Mouse (Mus musculus): Measurements from ENCODE around the gene Ccdc87.
"Not testable (repeated sequence)": the region's sequence is repeated elsewhere in the genome, so short reads cannot be mapped to it uniquely, and the experiment has no call there.

Ccdc87 gene

DNA sequence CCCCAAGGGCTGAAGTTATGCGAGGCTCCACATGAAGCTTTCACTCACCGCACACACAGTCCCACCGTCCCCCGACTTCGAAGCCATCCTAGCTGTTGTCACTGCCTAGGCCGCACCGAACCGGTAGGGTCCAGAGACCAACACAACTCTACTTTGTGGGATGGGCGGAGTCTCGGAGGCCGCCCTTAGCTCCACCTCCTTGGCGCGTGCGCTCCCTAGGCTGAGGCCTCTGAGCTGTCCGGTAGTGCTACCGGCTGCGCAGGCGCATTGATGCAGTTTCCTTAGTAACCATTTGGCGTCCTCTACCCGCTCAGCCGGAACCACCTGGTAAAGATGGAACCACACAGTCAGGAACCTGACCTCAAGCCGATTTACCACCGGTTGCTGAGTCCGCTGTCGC is at the start of gene Ccdc87, which contains the start of gene Ccs:
TSS of gene Ccdc87 (plus strand) at position 218 of the 400 bp plus-strand sequence.
TSS of gene Ccs (minus strand) at position 184 of the 400 bp plus-strand sequence.
- DNase-seq (ENCODE audit: low read depth, low spot score), result peak; percentile 91

DNA sequence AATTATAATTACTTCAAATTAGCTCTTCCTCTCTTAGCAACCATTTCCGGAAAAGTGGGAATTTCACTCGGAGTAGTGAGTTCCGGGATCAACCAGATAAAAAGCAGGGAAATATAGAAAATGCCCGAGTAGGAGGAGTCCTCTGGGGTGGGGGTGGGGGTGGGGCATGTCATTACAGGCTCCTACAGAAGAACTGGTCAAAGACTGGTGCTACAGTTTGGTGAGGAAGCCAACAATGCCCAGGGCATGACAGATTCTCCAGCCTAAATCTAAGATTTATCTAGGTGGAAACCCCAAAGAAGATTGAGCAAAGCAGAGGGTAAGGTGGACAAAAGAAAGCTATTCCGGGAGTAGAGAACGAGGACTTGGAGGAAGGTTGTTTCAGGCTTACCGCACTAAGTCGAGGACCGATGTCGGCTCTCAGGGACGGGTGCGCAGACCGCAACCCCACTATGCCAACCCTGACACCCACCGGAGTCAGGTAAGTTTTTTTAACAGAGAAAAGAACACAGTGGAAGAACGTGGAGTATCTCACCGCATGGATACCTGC is 45.8 kb upstream of the Ccdc87 start:
- no peak for DNase-seq (ENCODE audit: low read depth, low spot score)

DNA sequence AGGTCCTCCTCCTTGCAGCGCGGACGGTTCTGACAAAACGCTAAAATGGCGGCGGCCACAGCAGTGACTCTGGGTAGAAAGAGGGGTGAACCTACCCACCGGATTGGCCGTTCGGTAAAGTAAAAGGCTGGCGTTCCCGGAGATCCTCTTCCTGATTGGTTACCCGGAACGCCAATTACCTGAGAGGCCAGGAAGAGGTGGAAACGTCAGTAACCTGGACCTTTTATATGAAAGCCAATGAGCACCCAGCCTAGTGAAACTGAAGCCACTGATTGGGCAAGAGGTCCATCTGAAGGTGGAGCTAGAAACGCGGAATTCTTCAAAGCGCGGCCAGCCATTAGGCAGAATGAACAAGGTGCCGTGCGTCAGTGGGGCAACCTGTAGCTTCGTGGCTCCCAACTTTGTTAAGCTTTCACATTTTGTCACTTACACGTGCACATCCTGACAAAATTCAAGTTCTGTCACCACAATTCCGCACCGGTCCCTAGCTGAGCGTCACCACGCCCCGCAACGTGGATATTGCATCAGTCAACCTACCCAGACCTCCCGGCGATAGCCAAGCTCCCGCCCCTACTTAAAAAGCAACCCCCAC is 45.2 kb upstream of the Ccdc87 start, which contains the start of gene Rbm4:
TSS of gene Rbm4 (minus strand) at position 71 of the 592 bp plus-strand sequence.
- peak; percentile 99 for DNase-seq (ENCODE audit: low read depth, low spot score)

DNA sequence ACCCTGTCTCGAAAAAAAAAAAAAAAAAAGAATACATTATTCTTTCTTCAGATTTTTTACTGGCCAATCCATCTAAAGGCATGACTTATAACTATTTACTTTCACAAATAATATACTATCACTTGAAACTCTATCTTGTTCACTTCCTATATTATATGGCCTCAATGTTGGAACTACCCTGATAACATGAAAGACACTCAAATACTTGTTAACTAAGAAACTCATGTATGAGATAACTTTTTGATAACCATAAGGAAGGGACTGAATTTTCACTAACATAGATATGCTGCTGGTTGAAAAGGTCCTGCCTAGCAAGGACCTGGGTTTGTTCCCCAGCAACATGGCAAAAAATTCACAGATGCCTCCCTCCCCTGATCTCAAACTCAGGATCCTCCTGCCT is 43.2 kb upstream of the Ccdc87 start:
- no peak for DNase-seq (ENCODE audit: low read depth, low spot score)

DNA sequence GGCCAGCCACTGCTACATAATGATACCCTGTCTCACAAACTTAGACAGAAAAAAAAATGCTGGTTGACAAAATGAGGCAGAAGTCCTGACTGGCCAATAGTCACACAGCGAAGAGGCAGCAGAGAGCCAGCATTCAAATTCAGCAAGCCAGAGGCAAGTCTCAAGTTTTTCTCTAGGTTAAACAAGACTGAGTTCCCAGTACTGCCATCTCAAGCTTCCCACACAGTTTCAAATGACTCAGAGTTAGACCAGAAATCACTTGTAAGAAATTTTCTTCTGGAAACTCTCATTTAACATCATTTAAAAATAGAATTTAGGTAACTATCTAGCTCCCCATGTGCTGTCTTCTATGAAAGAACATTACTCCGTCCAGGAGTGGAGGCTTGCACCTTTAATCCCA is 41.3 kb upstream of the Ccdc87 start:
- DNase-seq (ENCODE audit: low read depth, low spot score), result no peak

DNA sequence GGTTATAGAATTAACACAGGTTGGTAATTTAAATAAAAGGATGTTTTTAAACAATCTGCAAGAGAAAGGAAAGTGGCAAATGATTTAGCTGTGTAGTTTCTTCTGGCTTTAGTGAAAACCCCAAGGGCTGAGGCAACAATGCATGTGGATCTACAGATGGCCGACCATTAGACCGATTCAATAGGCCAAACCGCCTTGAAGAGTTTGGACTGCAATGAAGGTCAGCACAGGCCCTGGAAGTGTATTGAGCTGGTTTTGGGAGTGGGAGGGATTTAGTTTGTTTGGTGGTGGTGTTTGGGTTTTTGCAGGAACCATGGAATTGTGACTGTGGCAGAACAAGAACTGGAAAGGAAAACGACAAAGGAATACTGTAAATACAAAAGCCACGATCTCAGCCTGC is 40.1 kb upstream of the Ccdc87 start:
- DNase-seq (ENCODE audit: low read depth, low spot score), result no peak

DNA sequence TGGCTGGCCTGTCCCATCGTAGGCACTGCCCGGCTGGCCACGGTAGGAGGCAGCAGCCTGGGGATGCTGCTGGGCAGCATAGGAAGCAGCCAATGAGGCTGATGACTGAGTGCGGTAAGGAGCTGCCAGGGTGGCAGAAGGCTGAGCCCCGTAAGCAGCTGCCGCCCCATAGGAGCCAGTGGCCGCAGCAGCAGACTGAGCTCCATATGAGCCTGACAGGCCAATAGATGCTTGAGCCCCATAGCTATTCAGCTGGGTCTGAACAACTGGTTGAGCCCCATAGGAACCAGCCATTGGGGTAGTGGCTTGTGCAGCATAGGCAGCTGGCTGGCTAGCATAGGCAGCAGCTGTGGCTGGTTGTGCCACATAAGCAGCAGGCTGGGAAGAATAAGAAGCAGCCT is 36.5 kb upstream of the Ccdc87 start:
- DNase-seq (ENCODE audit: low read depth, low spot score), result no peak

DNA sequence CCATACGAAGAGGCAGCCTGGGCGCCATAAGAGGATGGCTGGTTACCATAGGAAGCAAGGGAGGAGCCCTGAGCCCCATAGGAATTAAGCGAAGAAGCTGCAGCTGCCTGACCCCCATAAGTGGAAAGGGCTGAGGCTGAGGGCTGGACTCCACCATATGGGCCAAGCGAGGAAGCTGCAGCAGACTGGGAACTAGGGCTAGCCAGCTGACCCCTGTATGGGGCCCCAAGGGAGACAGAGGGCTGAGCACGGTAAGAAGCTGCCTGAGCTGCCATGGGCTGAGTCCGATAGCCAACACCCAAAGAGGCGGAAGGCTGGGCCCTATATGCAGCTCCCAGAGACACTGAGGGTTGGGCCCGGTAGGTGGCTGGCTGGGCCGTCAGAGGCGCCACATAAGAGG is 35.9 kb upstream of the Ccdc87 start:
- DNase-seq (ENCODE audit: low read depth, low spot score), result no peak

DNA sequence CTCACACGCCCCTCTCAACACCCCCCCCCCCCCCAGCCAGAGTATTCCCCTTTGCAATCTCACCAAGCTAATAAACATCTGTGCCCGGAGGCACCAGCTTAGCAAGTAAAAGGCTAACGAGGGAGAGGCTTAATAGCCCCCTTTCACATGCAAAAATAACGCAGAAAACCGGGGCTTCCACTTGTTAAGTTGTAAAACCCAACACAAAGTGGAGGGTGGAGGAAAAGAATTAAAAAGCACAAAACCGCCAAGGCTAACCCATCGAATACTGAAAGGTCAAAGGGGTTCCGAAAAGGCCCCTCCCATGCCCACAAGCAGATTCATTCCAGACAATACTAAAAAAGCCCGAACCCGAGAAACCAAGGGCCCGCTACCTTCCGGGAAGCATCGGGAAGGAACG is 28.9 kb upstream of the Ccdc87 start:
- no peak for DNase-seq (ENCODE audit: low read depth, low spot score)

DNA sequence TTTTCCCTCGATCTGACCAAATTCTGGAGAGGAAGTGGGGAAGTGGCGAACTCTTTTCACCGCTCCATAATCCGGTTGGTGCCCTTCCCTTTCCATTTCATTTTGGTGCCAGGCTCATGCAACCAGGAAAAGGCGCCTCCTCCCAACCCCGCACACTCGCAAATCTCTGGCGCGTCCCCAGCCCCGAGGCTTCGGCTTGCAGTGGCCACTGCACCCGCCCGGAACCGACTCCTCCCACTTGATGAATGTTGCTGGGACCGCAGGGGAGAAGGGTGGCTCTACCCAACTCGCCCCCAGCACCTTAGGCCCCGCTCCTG is 28.5 kb upstream of the Ccdc87 start:
- DNase-seq (ENCODE audit: low read depth, low spot score), result no peak

DNA sequence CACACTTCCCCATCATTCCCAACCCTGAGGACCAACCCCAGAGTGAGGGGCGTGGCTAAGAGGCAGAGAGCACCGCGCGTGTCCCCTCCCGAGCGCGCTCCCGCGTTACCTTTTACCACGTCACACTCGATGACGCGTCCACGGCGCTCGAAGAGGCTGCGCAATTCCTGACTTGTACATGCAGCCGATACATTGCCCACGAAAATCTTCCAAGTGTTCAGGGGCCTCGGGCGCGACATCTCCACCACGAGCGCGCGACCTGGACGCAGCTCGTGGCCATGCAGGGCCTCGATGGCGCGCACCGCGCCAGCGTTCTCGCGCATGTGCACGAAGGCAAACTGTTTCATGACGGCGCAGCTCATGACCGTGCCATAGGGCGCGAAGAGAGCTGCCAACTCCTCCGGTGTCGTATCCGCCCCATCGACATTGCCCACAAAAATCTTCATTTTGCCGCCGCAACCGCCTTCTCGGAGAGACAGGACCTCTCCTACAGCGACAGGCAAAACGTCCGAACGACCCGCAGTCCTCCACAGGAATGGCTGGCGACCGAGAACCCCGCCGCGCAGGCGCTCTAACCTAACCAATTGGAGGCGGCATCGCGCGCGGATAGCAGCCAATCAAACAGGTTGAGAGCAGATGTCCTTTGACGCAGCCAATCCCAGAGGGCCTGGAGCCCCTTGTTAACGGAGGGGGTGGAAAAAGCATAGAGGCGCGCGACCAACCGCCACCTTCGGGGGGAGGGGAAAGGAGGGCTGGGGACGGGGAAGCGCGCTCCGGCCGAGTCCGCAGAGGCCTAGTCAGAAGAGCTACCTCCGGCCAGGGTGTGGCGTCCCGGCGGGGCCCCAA is 27.9 kb upstream of the Ccdc87 start, which contains the start of the genes Gm21992 and Rbm14:
TSS of gene Gm21992 (minus strand) at position 550 of the 846 bp plus-strand sequence.
TSS of gene Rbm14 (minus strand) at position 572 of the 846 bp plus-strand sequence.
- peak; percentile 97 for DNase-seq (ENCODE audit: low read depth, low spot score)

DNA sequence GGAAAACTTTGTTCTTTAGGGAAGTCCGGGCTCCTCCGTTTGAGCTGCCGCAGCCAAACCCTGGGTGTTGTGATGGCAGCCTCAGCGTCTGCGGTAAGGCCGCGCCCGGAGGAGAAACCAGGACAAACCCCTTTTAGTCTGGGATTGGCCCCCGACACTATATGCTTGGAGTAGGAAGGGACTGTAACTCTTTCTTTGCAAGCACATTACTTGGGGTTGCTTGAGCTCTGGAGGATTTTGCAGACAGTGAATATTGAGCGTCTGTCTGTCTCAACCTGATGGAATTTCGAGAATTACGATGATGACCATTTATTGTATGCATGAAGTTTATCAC is 27.3 kb upstream of the Ccdc87 start:
- DNase-seq (ENCODE audit: low read depth, low spot score), result no peak

DNA sequence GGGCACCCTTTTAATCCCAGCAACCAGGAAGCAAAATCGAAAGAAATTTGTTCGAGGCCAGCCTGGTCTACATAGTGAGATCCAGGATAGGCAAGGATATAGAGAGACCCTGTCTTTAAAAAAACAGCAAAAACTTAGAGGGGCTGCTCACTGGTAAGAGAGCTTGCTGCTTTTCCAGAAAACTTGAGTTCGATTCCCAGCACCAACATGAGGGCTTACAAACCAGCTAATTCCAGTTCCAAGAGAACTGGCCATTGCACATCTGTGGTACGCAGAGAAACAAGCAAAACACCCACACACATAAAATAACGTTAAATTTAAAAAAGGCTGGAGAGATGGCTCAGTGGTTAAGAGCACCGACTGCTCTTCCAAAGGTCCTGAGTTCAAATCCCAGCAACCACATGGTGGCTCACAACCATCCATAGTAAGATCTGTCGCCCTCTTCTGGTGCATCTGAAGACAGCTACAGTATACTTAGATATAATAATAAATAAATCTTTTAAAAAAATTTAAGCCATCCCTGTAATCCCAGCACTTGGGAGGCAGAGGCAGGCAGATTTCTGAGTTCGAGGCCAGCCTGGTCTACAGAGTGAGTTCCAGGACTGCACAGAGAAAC is 26.7 kb upstream of the Ccdc87 start:
- not testable (repeated sequence) for DNase-seq (ENCODE audit: low read depth, low spot score)

DNA sequence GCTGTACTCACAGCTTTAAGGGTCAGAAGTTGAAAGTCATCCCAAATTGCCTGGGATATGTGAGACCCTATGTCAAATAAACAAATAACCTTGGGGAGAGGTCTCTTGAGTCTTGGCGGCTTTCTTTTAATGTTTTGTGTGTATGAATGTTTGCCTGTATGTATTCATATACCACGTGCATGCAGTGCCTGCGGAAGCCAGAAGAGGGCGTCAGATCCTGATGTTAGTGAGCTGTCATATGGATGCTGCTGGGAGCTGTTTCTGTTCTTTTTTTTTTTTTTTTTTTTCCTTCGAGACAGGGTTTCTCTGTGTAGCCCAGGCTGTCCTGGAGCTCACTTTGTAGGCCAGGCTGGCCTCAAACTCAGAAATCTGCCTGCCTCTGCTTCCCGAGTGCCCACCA is 26.2 kb upstream of the Ccdc87 start:
- no peak for DNase-seq (ENCODE audit: low read depth, low spot score)

DNA sequence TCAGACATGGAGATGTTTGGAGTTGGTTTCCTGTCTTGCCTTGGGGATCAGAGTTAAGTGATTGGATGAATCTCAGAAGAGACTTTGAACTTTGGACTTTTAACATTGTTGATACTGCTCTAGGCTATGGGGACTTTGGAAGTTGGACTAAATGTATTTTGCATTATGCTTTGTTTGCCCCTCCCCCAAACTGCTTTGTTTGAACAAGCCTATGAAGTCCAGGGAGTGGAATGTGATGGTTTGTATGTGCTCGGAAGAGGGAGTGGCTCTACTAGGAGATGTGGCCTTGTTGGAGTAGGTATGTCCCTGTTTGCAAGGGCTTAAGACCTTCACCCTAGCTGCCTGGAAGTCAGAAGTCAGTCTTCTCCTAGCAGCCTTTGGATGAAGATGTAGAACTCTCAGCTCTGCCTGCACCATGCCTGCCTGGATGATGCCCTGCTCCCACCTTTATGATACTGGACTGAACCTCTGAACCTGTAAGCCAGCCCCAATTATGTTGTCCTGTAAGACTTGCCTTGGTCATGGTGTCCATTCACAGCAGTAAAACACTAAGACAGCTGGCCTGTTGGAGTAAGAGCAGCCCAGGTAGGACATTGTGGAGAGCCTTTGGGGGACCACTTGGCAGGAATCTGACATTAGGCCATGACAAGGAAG is 21.9 kb upstream of the Ccdc87 start:
- DNase-seq (ENCODE audit: low read depth, low spot score), result no peak

DNA sequence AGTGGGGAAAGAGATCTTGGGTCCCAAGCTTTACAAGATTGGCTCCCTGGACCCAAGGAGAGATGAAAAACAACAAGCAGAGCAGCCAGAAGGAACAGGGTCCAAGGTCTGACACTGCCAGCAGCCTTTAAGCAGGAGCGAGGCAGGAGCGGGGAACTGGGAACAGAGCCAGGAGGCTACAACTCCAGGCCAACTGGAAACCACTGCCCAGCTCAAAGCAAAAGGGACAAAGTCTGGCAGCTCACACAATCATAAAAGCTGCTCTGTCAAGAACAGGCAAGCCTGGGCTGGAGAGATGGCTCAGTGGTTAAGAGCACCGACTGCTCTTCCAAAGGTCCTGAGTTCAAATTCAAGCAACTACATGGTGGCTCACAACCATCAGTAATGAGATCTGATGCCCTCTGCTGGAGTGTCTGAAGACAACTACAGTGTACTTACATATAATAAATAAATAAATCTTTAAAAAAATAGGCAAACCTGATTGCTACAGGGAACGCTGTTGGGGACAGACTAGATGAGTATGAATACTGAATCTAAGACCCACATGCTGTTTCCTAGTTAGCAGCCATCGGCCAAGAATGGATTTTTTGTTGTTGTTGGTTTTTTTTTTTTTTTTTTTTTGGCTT is 18.4 kb upstream of the Ccdc87 start:
- no peak for DNase-seq (ENCODE audit: low read depth, low spot score)

DNA sequence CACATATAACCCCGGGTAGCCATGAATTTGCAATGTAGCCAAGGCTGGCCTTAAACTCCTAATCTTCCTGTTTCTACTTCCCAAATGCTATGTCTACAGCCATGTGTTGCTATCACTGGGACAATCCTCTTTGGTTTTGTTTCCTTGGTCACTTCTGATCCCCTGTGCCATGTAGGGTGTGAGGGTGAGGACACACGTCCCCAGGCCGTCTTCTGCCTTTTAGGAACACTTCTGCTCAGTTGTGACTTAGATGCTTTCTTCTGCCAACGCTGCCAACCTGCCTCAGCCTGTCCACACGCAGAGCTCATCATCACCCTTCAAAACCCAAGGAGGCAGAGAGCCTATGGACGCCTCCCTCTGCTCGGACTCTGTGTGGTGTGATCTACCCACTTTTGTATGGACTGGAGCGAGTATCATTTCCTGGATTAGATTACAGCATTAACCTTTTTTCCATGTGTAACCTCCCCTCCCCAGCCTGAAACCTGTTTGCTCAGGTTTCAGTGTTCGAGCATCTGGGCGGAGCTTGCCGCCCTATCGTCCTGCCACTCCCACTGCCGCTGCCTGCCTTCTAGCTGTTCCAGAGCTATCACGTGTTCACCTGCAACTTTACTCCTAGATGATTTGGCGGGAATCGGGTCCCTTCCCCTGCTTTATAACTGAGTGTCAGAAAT is 10.6 kb upstream of the Ccdc87 start:
- DNase-seq (ENCODE audit: low read depth, low spot score), result no peak

DNA sequence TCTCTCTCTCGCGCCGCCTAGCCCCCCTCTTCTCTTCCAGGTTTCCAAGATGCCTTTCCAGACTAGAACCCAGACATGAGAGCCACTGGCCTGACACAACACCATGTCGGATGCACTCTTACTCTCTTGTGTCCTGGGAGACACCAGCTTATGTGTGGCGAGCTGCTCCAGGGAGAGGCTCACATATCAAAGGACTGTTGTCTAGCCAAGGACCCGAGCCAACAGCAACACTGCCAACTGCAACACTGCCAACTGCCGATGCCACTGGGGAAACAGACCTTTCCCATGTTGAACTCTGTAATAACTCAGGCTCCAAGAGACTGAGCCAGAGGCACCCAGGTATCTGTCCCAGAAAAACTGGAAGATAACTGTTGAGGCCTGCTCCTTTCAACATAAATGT is 10.0 kb upstream of the Ccdc87 start:
- DNase-seq (ENCODE audit: low read depth, low spot score), result no peak

DNA sequence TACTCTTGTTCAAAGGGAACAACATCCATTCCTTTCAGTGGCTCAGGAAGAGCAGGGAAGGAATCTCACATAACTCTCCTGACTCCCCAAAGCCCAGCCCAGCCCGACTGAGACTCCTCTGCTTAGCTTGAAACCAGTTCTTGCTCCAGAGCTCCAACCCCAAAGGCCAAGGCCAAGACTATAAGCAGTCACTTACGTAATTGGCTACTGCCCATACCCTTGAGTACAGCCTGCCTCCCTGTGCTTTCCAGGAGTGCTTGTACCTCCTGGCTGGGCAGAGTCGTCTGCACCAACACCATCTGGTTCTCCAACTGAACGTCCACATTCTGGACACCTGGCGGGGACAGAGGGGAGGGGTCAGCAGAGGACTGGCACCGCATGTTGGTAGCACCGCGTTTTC is 5.2 kb upstream of the Ccdc87 start:
- no peak for DNase-seq (ENCODE audit: low read depth, low spot score)

DNA sequence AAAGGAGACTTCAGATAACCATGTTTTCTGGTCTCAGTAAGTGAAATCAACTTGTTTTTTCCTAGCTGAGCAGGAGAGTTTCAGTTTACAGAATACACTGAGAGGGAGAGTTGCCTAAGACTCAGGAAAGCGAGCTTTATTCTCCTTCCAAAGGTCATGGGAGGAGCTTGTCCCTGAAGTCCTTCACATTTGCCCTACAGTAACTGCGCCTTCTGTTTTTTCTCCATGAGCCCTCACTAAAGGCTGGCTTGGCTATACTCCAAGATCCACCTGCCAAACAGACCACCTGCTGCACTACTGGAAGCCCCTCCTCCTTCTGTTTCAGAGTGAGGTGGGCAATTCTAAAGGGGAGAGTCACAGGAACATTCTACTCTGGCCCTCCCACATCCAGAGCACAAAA is 3.1 kb upstream of the Ccdc87 start:
- DNase-seq (ENCODE audit: low read depth, low spot score), result no peak

DNA sequence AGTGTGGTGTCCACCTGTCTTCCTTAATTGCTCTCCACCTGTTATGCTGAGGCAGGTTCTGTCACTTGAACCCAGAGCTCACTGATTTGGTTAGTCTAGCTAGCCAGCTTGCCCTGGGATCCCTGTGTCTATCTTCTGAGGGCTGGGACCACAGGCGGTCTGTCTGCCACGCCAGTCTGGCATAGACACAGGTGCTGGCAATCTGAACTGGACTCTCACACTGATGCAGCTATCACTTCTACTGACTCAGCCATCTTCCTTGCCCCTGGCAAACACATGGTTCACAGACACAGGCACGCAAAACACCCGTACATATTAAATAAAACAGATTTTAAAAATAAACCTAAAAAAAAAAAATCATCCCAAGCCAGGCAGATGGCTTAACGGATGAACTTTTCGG is 2.1 kb upstream of the Ccdc87 start:
- no peak for DNase-seq (ENCODE audit: low read depth, low spot score)

Measured in retina, postnatal 7 days (tissue).